Mouse (Mus musculus) mature B cell (primary cell): ENCODE measurements around the gene Wdr11.

Experiments used
- in situ Hi-C: fragments of 300-500 bp; cut with MboI; formaldehyde crosslinking; loops from 2 replicates; pipeline ENCODE4 v1.14.3; 2019

Wdr11 gene

DNA sequence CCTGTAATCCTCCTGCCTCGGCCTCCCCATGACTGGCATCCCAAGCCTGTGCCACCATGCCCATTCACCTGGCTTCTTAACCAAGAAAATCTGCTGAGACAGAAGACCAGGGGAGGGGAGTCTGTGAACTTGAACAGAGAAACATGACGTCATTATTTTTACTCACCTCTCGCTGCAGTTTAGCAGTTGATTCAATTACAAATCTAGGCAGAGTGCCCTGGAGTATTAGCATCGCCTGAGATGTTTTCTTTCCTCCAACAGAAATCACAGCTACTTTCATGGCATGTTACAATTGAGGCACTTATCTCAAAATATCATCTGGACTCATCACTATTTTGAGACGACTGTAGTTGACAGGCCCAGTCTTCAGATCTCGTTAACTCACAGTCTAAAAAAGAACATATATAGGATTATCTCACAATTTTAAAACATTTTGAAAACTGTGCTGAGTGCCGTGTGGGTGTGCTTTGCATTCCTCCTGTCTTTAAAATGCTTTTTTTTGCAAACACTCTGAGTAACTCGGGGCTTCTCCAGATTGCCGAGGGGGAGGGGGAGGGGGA lies 61.3 kb downstream of the Wdr11 start:
- in situ Hi-C loops, result loop anchor here (10.0 kb wide), 1 partner anchor 622 kb away; no protein-coding TSS in a partner anchor

DNA sequence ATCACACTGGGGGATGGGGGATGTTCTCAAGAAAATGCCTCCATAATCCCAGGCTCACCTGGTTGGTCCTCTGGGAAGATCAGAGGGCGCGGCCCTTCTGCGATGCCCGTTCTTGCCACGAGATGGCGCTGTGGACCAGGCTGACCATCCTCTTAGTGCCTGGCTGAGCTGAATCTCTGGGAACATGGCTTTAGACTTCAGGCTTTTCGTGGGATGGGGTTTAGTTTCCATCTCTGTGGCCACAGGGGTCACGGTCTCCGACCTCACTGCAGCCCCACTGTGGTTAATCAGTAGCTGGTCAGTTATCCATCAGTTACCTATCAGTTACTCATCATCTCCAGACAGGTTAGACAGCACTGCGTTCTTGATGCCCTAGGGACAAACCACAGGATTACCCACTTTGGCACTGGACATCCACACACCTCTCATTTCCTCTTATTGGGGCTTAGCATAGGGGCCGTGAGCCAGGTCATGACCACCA lies 62.2 kb downstream of the Wdr11 start:
- in situ Hi-C loops, result loop anchor here (10.0 kb wide), 1 partner anchor 621 kb away; no protein-coding TSS in a partner anchor

DNA sequence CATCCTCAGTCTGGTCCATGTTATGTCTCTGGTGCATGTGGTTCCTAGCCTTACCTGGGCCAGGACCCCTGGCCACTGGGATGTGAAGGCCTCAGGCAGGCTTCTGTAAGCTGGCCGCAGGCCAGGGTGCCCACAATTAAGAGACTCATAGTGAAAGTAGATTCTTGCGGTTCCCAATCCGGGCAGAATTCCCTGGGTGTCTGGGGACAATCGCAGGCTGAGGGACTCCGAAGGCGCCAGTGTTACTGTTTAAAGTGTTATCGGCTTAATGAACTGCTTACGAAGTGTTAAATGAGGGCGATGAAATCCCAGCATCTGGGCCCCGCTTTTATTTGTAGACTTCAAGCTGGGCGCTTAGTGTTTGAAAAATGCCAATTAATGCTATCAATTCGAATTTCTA lies 63.3 kb downstream of the Wdr11 start:
- in situ Hi-C loops, result loop anchor here (10.0 kb wide), 1 partner anchor 620 kb away; no protein-coding TSS in a partner anchor

DNA sequence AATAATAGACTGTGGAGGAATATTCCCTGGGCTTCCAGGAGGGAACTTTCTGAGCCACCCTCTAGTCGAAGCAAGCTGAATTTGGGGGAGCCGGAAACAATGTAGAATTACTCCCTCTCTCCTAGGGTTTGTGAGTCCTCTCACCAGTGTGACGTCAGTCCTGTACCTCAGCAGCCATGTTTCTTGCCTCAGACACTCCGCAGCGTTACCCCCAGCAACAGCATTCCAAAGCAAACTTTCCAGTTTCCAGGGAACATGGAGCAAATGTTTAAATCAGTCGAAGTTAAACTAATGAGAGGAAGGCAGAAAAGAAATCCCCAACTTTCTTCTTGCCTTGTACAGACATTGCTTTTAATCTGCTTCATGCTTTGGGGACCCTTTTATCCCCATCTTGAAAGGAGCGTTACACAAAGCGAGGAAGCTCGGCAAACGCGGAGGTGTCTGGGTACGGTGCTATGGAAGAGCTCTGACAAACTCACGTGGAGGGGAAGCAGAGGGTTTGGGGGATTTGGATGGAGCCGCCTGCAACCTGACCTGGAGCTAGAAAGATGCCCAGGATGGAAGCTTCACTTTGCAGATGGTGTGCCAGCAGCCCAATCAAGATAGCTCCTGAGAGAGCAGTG lies 64.1 kb downstream of the Wdr11 start:
- in situ Hi-C loops, result loop anchor here (10.0 kb wide), 1 partner anchor 619 kb away; no protein-coding TSS in a partner anchor

DNA sequence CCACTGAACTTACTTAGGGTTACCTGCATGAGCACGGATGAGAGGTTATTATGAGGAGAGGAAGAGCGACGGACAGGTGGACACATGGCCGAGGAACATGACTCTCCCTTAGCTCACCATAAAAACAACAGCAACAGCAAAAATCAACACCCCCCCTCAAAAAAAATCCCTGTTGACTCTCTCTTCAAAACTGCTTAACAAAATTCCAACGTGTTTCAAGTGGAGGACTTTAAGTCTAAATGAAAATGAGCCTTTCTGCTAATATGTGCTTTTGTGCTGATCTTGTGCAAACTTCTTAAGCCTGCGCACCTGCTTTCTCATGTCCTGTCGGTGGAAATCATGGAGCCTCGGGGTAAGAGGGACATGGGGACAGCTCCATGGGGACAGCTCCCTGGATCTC lies 66.2 kb downstream of the Wdr11 start:
- in situ Hi-C loops, result loop anchor here (10.0 kb wide), 1 partner anchor 617 kb away; no protein-coding TSS in a partner anchor

DNA sequence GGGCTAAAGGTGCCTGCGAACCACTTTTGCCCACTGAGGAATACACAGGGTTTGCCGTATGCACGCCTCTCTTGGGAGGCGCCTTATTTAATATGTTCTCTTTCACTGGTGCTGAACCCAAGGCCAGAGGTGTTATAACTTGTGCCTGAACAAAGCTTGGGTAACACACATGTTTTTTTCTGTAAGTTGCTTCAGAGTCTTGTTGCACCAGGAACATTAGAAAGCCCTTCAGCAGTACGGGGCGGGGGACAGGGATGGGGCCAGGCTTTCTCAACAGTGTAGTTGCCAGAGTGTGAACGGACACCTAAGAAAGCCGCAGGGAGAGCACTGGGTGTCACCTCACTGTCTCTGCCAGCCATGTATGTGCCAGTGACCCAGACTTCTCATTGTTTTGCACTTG lies 68.1 kb downstream of the Wdr11 start:
- in situ Hi-C loops, result loop anchor here (10.0 kb wide), 1 partner anchor 615 kb away; no protein-coding TSS in a partner anchor

DNA sequence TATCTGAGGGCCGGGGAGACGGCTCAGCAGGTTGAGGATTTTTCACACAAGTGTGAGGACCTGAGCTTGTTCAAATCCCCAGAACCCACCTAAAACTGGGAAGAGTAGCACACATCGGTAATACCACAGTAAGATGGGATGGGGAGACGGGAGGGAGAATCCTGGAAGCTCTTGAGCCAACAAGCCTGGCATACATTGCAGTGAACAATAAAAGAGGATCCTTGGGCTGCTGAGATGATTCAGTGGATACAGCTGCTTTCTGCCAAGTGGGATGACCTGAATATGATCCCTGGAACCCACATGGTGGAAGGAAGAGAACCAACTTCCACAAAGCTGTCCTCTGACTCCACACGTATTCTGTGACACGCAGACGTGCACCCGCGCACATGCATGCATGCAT lies 68.9 kb downstream of the Wdr11 start:
- in situ Hi-C loops, result no loop called here

DNA sequence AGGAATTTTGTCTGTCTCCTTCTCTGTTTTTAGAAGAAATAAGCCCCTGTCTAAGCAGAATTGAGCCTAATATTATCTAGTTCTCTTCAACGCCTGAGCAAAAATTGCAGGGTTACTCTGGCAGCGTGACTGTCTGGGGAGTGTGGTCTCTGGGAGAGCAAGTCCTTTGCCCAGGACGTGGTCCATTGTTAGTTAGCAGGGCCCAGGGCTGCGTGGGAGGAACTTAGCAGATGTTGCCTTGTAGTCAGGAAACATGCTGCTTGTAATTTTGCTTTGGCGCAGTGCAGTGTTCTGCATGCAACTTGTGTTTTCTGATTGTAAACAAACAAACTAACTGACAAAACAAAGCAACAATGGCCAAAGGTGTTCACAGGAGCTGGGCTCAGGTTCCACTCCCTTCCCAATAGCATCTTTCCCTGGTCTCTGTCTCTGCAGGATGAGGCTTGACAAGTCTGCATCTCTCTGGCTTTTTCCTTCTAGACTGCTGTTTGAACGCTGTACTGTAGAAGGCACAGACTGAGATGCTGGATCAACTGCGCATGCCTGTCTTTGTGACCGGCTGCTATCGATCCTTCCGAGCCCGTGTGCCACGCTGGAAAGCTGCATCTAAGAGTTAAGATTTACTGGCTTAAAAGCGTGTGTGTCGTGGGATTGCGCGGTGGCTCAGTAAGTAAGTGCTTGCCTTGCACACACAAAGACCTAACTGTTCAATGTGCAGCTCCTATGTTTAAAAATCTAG lies 70.6 kb downstream of the Wdr11 start:
- in situ Hi-C loops, result no loop called here

DNA sequence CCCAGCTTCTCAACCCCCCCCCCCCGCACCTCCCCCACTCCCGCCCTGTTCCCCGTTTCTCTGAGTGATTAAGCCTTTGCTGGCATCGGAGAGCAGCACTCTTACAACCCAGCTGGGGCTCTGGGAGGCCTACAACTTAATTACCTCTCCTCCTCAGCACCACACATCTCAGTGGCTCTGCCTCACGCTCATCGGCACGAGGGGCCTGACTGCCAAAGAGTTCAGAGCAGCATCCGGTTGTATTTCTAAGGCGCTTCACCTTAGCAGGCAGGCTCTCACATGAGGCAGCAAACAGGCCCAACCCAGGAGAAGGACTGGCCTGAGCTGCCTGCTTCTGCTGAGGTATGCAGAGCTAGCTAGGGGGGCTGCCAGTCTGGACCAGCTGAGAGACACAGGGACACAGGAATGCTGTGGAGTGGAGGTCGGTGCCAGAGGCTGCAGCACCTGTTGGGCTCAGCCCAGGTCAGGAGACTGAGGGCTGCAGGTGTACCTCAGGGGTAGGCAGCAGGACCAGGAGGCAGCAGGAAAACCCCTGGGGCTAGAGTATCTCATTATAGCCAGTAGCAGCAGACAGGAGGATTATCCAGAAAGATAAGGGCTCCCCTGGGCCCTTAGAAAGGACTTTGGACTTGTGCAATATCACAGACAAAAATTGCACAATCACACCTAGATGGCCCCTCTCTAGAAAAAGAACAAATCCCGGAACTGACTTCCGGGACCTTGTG lies 72.3 kb downstream of the Wdr11 start:
- in situ Hi-C loops, result no loop called here

DNA sequence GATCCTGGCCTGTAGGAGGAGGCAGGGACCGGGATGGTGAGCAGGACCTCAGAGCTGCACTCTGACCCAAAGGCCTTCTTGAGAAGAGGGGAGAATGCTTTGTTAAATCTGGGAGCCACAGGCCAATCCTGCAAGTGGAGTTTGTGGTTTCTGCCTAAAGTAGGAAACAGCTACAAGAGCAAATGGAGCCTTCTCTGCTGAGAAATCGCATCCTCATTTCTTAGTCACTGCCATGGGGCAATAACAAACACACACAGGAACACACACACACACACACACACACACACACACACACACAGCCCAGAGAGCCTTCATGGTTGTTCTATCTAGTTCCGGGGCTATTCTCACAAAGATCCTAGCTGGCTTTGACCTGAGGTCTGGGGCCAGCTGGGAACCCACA lies 73.7 kb downstream of the Wdr11 start:
- in situ Hi-C loops, result no loop called here

DNA sequence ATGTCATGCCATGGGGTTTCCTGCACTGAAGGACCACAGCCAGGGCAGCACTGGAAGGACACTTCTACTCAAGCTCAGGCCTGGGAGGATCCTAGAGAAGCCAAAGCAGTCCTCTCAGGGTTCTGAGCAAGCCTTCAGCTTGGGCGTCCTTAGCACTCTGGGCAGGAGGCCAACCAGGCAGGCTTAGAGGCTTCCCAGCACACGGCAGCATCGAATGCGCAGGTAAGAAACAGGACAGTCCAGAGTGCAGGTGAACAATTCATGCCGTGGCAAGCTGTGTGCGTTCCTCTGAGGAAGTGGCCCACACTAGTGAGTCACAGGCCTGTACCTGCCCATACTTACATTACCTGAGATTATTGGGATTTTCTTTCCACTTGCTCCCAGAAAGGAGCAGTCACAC lies 74.3 kb downstream of the Wdr11 start:
- in situ Hi-C loops, result no loop called here

DNA sequence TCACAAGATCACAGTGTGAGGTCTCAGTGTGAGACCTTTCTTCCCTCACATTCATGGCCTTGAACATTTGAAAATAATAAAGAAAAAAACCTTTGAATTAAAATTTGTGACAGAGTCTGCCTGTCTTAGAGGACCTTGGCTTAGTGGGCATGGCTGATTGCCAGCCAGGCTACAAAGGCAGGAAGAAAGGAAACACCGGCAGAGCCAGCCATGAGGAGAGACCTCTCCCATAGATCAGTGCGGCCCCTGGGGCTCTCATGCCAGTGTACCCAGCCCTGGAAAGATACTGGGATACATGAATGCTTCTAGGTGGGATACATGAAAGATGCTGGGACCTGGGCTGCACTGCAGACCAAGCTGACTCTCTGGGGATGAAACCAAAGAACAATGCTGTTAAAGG lies 74.9 kb downstream of the Wdr11 start:
- in situ Hi-C loops, result no loop called here

DNA sequence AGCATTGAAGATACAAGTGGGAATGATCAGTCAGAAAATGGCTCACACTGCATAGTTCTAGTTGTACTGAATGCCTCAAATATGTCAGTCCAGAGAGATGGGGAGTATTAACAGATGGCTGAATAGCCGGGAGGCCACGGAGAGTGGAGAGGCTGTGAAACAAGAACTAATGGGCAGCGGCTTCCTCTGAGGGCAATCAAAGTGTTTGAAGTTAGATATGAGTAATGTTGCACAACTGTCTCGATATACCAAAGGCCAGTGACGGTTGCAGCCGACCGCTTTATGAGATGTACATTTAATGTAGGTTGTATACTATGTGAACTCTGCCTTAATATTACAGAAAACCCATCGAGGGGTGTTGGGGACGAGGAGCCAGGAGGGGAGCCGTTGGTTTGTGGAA lies 78.6 kb downstream of the Wdr11 start:
- in situ Hi-C loops, result no loop called here

DNA sequence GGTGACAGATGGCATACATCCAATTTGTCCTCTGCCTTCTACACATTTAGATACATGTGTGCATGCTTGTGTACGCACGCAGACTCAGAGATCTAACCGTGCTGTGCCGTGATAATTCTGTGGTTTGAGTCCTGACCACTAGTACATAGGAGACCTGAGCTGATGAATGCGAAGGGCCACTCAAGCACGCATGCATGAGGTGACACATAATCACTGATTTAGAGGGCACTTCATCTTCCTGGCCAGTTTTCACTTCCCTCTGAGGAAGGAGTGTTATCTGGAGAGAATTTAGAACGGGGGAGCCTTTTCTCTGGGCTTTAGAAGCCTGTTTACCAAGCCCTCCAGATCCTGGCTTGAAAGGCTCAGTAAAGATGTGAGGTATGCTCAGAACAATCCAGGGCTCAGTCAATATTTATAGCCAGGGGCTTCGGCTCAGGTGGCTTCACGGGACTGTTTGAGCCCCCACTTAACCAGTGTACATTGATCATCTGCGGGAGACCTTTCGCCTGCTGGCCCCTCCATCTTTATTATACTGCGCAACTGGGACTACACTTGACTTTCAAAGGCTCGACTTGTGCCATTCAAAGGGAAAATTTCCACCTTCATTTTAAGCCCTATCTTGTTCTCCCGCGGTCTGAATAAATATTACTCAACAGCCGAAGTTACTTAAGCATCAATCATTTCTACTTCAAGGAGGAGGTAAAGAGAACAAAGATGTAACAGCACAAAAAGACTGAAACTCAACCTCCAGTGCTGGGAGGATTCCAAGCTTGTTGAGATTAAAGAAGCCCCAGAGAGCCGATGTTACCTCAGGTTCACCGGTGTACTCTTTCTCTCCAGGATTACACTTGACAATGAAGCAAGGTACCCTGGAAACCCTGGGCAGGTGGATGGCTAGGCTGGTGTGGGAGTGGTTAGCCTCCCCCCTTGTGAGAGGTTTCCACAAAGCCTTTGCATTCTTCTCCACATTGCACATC lies 80.3 kb downstream of the Wdr11 start:
- in situ Hi-C loops, result no loop called here

DNA sequence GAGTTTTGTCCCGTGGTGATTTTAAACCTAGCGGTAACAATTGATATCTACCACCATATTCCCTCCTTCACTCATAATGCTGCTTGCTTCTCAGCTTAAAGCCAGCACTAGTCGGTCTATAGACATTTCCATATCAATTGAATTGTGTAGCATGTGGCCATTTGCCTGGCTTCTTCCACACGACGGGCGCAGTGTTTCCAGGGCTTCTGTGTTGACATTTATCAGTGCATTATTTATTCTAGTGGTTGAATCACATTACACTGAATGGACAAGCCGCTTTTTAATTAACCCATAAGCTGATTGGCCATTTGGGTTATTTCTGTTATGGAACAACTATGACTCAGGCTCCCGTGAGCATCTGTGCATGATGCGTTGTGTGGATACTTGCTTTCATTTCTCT lies 82.1 kb downstream of the Wdr11 start:
- in situ Hi-C loops, result no loop called here

DNA sequence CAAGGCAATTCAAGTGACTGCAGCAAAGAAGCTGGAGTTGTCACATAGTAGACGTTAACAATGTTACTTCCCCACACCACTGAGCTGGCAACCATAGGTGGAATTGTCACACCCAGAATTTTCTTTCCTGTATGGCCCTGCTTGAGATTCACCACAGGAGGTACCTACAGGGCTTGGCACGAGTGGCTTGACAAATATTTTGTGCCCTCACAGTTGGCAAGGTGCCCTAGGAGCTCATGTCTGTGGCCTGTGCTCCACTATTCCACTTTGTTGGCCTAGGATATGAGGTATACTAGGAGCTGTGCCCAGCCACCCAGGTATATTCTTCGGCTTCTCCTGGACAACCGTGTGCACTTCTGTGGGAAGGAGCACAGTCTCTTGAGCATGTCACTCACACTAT lies 82.9 kb downstream of the Wdr11 start:
- in situ Hi-C loops, result no loop called here

DNA sequence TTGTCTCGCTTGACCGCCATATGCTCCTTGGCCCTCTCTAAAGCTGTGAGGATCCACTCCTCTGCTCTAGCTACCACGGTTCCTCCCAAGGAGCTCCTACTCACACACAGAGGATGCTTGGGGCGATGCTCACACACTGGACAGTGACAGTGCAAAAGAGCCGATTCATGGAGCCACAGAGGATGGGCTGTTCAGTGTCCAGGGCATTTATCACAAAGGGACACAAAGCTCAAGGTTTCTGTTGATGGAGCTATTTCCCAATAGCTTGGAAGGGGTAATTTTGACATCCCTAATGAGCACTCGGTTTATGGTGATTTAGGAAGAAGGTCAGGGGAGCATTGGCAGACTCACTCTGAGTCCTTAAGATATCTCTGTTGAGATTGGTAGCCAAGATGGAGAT lies 84.2 kb downstream of the Wdr11 start:
- in situ Hi-C loops, result no loop called here

DNA sequence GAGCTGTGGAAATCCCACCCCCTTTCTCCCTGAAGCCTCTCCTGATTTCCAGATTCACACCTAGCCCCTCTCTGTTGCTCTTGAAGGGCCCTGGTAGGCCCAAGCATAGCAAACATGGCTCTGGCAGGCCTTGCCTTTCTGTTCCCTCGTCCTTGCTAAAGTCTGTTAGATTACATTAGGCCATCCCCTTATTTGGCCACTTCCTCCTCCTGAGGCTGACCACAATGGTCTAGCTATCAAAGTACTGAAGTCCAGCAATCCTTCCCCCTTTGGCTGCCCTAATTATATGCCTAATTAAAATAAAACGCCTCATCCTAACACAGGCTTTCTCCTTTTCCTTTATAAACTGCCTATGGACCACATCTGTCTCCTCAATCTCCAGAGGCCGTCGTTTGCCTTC lies 85.5 kb downstream of the Wdr11 start:
- in situ Hi-C loops, result no loop called here

DNA sequence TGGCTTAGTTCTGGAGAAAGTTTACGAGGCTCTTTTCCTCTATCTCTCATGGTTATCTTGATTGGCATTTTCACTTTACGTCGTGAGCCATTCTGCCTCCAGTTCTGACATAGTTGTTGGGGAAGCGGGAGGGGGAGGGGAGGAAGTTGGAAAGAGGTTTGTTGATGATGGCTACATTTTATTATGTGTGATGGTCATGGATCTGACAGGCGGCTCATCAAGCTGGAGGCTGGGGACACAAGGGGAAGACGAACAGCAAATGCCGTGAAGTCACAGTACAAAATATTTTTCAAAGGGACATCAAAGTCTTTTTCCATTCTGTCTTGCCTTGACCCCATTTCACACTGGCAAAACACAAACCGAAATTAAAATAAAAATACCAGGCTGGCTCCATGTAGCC lies 86.8 kb downstream of the Wdr11 start:
- in situ Hi-C loops, result no loop called here

DNA sequence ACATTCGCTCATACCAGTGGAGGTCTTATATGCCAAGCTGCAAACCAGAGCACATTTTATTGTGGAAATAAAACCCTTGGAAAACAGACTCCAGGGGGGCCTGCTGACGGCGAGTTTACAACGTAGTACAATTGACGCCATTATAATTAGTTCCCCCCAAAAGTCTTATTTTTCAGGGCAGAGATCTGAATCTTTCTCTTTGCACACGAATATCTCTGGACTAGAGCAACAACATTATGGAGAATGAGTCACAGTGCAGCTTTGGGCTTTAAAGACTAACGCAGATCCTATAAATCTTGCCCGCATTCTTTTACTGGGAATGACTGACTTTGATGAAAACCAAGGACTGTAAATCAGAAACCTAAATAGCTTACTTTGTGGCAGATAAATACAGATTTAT lies 87.3 kb downstream of the Wdr11 start:
- in situ Hi-C loops, result no loop called here
